Mouse (Mus musculus) common myeloid progenitor, adult 5-6 weeks (primary cell): ENCODE data around the gene Zfp827. TPM values are rescaled to one million over a fixed set of nuclear protein-coding genes. Genes with fewer than 3 reads are reported as not detected.

ENCODE experiments used
- ATAC-seq: replicated peaks from 2 replicates; pipeline ENCODE4 v1.8.0; 2016; ENCODE audit warnings: low read depth, mild to moderate bottlenecking, moderate TSS enrichment, inconsistent platforms; ENCODE audit not compliant: poor library complexity, severe bottlenecking
- total RNA-seq: library from RNA; stranded (forward); fragments of 200-1000, 187-1606 nt; gene quantifications from 2 replicates; pipeline ENCODE4 v1.2.3, GENCODE M21; 2017

The Zfp827 gene
- total RNA-seq, 1 experiment from 2014 or later, result 2.3 TPM

- ATAC-seq, result peak; percentile 47; the same call in 1 of the 2 replicates
These were observed 31.1 kb downstream of the Zfp827 start for GRCm38 (mm10) chr8:79059361-79059760.

- no peak for ATAC-seq
These were observed 31.9 kb downstream of the Zfp827 start for GRCm38 (mm10) chr8:79060013-79060609.

GRCm38 (mm10) chr8:79065924-79066323 is 37.7 kb downstream of the Zfp827 start:
- no peak for ATAC-seq

GRCm38 (mm10) chr8:79067812-79068630 is 39.8 kb downstream of the Zfp827 start:
- no peak for ATAC-seq

GRCm38 (mm10) chr8:79073311-79073710 is 45.1 kb downstream of the Zfp827 start:
- ATAC-seq, result no peak

GRCm38 (mm10) chr8:79074986-79075385 is 46.7 kb downstream of the Zfp827 start:
- ATAC-seq, result no peak

GRCm38 (mm10) chr8:79077256-79077655 is 49.0 kb downstream of the Zfp827 start:
- no peak for ATAC-seq

- no peak for ATAC-seq
These were observed 50.4 kb downstream of the Zfp827 start for GRCm38 (mm10) chr8:79078556-79079195.

- ATAC-seq, result no peak
These were observed 50.9 kb downstream of the Zfp827 start for GRCm38 (mm10) chr8:79079196-79079561.

- no peak for ATAC-seq
These were observed 52.0 kb downstream of the Zfp827 start for GRCm38 (mm10) chr8:79080096-79080739.

- ATAC-seq, result no peak
These were observed 53.1 kb downstream of the Zfp827 start for GRCm38 (mm10) chr8:79081333-79081732.

GRCm38 (mm10) chr8:79081955-79082354 is 53.7 kb downstream of the Zfp827 start:
- ATAC-seq, result no peak

GRCm38 (mm10) chr8:79083461-79084358 is 55.5 kb downstream of the Zfp827 start:
- no peak for ATAC-seq

GRCm38 (mm10) chr8:79084359-79084820 is 56.2 kb downstream of the Zfp827 start:
- no peak for ATAC-seq

GRCm38 (mm10) chr8:79094422-79094821 is 66.2 kb downstream of the Zfp827 start:
- no peak for ATAC-seq

GRCm38 (mm10) chr8:79095162-79095561 is 66.9 kb downstream of the Zfp827 start:
- no peak for ATAC-seq

- ATAC-seq, result no peak
These were observed 68.7 kb downstream of the Zfp827 start for GRCm38 (mm10) chr8:79096970-79097369.

GRCm38 (mm10) chr8:79102707-79103106 is 74.5 kb downstream of the Zfp827 start:
- no peak for ATAC-seq

- ATAC-seq, result no peak
These were observed 75.1 kb downstream of the Zfp827 start for GRCm38 (mm10) chr8:79103185-79103878.
